Mouse (Mus musculus) urinary bladder, adult 2 months (tissue): ENCODE measurements around the gene Zdhhc22. TPM values are rescaled to one million over a fixed set of nuclear protein-coding genes. Genes with fewer than 3 reads are reported as not detected.

Experiments
- DNase-seq: peaks from one replicate; pipeline ENCODE4 v3.0.0; 2022; ENCODE audit warnings: low spot score
- polyA plus RNA-seq: library from polyadenylated mRNA; depleted of rRNA; stranded (reverse); fragments of >200 nt; gene quantifications from 2 replicates; pipeline ENCODE4 v1.2.3, GENCODE M21; 2012; rRNA removed

Gene Zdhhc22
- not detected in 2 replicates for polyA plus RNA-seq

DNA sequence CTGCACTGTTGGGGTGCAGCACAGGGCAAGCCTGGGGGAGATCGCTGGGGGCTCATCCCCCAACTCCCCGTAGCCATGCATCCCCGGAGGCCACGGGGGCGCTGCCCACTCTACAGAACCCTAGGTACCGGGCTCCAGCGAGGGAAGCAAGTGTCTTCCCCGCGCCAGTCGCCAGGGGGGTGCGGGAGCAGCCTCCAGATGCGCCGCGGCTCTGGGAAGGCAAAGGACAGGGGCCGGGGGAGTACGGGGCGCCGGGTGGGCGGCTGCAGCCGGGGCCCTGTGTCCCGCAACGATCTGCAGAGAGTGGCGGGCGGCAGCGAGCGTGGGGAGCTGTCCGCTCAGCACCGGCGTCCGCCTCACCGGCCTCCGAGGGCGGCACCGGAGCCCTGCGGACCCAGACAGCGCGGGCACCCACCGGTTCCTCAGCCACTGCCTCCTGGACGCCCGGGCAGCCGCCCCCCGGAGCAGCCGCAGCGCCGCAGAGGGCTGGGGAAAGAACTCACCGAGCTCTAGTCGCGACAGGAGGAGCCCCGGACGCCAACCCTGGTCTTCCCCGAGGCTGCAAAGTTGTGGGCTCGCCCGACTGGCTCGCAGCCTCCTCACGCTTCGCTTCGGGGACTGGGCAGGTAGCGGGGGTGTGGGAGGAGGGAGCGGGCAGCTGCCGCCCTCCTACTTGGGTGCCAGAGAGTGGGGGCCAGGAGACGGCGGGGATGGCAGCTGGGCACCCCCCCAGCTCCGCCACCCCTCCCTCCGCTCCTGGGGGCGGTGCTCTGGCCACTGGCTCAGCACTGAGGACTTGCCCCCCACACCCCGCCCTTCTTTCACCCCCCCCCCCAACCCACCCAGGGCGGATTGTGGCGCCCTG lies at the start of gene Zdhhc22:
Gene Zdhhc22 (minus strand): TSS at position 541 of the 865 bp plus-strand sequence.
- DNase-seq: no peak

- DNase-seq: no peak
These were observed 46.4 kb upstream of the Zdhhc22 start for GRCm38 (mm10) chr12:87036631-87037030.

DNA sequence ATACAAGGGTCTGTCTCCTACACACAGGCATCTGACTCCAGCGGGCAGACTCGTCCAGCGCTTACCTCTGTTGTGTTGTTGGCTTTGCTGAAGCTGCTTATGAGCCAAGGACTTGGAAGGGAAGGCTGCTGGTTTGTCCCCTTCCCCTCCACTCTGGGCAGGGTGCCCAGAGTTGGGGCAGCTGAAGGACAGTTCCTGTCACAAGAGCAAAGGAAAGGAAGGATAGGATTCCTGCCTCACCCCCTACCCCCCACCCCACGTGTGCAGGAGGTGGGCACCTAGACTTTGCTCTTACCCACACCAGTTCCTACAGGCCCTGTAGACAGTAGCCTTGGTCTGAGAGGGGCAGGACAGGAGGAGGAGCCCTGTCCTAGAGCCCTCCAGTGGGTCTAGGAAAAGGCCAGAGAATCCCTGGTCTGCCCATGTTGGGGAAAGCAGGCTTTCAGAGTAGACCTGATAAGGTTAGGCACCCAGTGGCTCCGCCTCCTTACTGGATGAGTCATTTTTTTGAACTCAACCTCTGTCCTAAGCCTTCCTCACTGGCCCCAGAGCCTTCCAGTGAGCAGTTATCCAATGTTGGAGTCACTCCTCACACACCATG lies 41.0 kb upstream of the Zdhhc22 start:
- peak; percentile 4 for DNase-seq

- DNase-seq: peak; percentile 4
These were observed 39.2 kb upstream of the Zdhhc22 start for GRCm38 (mm10) chr12:87029251-87029976.

DNA sequence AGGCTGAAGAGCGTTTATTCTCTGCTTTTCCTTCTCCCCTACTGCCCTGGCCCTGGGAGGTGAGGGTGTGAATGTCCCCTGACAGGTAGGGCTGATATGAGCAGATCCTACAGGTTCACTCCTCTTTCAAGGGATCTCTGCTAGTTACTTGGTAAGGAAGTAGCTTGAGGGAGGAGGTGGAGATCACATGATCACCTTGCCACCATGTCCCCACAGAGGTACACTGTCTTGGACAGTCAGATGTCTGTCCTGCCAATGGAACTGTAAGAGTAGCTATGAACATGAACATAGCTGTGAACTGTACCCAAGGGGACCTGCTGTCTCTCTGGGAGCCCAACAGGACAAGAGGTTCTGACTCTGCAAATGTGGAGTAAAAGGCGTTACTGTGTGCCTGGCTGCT lies 37.8 kb upstream of the Zdhhc22 start:
- DNase-seq: no peak

DNA sequence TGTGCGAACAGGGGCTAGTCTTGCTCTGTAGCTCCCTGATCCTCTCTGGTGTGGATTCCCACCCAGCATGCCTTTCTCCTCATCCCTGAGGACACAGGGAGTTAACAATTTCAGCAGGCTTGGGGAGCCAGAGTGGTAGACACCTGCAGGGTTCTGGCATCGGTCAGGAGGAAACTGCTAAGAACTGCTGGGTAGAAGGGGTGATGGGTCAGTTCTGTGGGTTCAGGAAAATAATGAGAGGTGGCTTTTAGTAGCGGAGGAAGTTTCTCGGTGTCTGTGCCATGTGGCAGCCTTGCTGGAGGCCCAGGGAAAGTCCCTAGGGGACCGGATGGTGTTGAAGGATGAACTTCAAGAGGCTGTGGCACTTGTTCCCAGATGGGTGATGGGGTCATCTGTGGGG lies 37.2 kb upstream of the Zdhhc22 start:
- no peak for DNase-seq

- DNase-seq: no peak
These were observed 36.6 kb upstream of the Zdhhc22 start for GRCm38 (mm10) chr12:87026871-87027240.

DNA sequence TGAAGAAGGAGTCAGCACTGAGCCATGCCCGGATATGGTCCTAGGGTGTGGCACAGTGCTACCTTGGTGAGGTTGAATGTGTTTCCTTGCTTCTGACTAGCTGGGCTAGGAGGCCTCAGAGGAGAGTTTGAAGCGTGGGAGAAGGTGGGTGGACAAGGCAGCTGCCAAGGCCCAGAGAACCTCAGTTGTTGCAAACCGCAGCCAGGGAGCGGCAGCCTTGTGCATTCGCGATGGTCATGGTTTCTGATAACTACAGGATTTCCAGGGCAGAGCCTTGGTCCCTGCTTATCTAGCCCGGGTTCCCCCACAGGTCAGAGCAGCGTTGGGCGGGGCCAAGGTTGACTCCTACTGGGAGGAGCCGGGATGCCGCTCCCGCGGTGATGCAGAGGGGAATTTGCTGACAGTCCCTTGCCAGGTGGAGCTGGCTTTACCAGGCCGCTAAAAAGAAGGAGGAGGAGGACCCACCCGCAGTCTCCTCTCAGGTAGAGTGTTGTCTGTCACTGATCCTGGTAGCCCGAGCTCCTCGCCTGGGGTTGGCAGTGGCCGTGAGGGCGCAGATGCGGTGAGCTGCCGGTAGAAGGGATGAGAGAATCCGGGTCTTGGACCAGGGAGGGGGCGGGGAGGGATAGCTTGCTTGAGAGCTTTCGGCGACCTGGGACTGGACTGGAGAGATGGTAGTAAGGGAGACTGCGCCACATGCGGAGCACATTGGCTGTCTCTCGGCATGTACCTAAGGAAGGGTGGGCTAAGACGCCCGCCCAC lies 36.1 kb upstream of the Zdhhc22 start:
- no peak for DNase-seq

DNA sequence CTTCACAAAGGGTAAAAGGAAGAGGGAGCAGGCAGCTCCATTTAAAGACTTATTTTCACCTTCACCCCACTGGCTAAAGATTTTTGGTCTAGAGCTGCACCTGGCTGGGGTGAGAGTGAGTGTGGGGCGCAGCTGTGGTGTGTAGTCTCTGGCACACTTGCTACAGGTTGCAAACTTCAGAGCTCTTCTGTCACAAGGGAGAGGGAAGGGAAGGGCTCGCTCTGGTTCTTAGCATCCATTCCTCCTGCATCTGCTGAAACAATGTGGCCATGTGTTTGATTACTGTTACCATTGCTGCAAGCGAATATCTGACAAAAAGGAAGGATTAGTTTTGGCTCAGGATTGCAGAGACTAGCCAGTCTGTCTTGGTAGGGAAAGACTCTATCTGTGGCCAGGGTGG lies 33.2 kb upstream of the Zdhhc22 start:
- DNase-seq: no peak

GRCm38 (mm10) chr12:87022006-87022405 lies 31.8 kb upstream of the Zdhhc22 start:
- no peak for DNase-seq

DNA sequence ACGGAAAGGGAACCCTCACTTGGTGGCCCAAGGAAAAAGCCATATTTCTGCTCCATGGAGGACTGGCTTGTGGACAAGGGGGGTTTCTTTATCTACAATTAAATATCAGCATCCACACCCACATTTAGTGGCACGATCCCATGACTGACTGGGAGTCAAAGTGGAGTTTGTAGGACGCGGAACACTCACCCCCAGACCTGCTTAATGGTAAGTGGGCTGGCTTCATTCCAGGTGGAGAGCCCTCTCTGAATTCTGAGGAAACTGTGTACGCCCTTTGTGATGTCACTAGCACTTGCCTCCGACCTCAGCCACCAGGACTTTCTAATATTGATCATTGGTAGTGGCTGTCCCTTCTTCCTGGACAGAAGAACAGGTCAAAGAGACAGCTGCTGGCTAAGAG lies 30.8 kb upstream of the Zdhhc22 start, which contains the start of gene Tmem63c:
Gene Tmem63c (plus strand): TSS at position 301 of the 400 bp plus-strand sequence.
- no peak for DNase-seq

DNA sequence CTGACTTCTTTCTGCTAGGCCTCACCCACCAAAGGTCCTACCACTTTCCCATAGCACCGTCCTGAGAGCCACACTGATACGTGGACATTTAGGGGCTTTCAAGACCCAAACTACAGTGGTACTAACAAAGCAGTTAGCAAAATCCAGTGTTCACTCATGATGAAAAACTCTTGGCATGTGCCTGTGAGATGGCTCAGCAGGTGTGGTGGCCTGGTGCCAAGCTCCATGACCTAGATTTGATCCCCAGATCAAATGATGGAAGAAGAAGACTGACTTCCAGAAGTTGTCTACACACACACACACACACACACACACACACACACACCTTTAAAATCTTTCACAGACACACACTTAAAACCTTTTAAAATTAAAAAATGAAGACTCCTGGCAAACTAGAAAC lies 28.5 kb upstream of the Zdhhc22 start:
- DNase-seq: no peak

DNA sequence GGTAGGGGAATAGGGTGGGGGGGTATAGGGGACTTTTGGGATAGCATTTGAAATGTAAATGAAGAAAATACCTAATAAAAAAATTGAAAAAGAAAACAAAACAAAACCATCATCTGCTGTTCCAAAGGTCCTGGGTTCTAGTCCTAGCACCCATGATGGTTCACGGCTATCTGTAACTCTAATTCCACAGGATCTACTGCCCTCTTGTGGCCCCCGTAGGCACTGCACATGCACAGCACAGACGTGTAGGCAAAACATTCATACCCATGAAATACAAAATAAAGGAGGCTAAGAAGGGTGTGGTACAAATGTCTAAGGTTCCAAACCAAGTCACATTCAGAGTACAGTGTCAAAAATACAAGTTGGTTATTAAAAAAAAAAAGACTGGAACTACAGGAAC lies 26.8 kb upstream of the Zdhhc22 start:
- DNase-seq: no peak

- DNase-seq: no peak
These were observed 14.4 kb upstream of the Zdhhc22 start for GRCm38 (mm10) chr12:87004596-87004995.

GRCm38 (mm10) chr12:87003606-87004005 lies 13.4 kb upstream of the Zdhhc22 start:
- no peak for DNase-seq

DNA sequence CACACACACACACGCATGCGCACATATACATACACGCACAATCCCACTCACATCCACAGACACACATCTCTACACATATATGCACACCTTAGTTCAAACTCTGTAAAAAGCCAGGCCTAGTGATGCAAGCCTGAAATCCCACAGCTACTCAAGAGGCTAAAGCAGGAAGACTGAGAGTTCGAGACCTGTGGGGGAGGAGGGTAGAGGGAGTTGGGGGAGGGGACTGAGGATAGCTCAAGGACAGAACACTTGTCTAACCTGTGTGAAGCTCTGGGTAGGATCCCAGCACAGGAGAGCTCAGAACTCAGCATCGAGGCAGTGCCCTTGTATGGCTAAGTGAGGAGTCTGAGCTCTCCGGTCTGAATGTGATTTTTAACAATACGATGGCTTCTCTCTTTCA lies 12.6 kb upstream of the Zdhhc22 start:
- no peak for DNase-seq

GRCm38 (mm10) chr12:87002209-87002608 lies 12.0 kb upstream of the Zdhhc22 start:
- no peak for DNase-seq

DNA sequence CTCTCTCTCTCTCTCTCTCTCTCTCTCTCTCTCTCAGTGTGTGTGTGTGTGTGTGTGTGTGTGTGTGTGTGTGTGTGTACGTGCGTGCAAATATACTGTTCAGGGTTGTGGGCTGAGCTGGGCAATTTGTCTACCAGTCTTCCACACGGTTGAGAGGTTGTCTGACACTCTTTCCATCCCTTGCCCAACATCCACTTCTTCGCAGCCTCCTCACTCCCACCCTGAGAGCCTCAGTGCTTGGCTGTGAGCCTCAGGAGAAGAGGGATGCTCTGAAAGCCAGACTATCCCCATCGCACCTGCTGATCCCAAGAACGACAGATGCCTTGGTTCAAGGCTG lies 10.6 kb upstream of the Zdhhc22 start:
- DNase-seq: no peak

DNA sequence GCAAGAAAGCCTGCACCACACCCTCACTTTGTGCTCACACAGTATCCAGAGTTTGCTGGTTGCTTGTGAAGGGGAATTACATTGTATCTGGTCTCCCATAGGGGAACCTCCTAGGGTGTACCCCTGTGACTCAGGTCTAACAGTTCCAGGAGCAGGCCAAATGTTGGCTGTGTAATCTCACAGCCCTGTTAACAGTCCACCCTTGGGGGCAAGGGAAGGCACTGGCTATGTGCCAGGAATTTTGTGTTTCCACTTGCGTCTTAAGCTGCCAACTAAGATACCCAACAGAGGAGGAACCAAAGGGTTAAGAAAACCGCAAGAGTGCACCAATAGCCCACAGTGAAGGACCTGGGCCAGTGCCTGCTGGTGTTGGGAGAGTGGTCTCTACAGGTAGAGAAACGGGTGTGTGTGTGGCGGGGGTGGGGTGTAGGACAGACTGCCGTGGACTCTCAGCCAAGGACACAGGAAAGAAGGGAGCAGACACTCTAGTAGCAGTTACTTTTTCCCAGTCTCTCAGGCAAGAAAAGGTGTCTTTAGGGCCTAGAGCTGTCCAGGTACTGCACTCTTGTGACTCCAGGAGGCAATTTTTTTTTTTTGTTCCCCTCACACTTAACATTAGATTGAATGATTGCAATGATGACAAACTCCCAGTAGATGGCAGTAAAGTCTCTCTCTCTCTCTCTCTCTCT lies 10.1 kb upstream of the Zdhhc22 start:
- DNase-seq: no peak

- no peak for DNase-seq
These were observed 9.1 kb upstream of the Zdhhc22 start for GRCm38 (mm10) chr12:86999283-86999820.

GRCm38 (mm10) chr12:86998699-86999098 lies 8.5 kb upstream of the Zdhhc22 start:
- no peak for DNase-seq
